Mouse (Mus musculus): ENCODE results near the gene Rasgrf1.

- TF ChIP-seq CTCF (IDR thresholded peaks at IDR 0.05; ENCODE audit: control insufficient read depth, insufficient read depth, insufficient read length) (no peak), MYOD1 (IDR thresholded peaks at IDR 0.05; ENCODE audit: control insufficient read depth, insufficient read length, low read depth) (no peak)
These were observed 298 bp downstream of the Rasgrf1 start for GRCm38 (mm10) chr9:89910011-89910400.
